Mouse (Mus musculus): ENCODE data around the gene Ece1.

DNA sequence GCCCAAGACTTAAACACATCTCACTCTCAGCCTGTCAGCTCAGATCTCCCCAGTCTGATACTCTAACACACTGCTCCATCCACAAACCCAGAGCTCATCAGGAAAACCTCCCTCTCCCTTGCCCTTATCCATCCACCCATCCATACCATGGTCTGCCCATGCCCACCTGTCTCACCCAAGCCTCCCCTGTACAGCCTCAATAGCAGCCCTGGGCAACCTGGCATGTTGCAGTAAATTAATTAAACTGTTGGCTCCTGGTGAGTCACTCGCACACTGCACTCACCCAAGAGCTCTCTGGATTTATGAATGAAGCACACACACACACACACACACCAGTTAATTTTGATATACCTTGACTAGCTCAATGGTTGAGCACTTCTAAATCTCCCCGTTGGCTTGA, 23.2 kb upstream of the Ece1 start:
- TF ChIP-seq CTCF (IDR thresholded peaks at IDR 0.05; ENCODE audit: low read depth, low read length) (no peak), GATA1 (IDR thresholded peaks at IDR 0.05; ENCODE audit: borderline replicate concordance, low read length) (no peak), TAL1 (conservative IDR thresholded peaks at IDR 0.05; ENCODE audit: low read depth, low read length) (no peak)

Measured in G1E (cell line).